Mouse (Mus musculus) gastrocnemius, postnatal 25 days (tissue): Measurements from ENCODE around the gene Dhdh. TPM values are rescaled to one million over a fixed set of nuclear protein-coding genes. Genes with fewer than 3 reads are reported as not detected.
"Not testable (repeated sequence)": the region's sequence is repeated elsewhere in the genome, so short reads cannot be mapped to it uniquely, and the experiment has no call there.

ENCODE experiments used
- DNase-seq: peaks from one replicate; pipeline ENCODE4 v3.0.0; 2022
- long read RNA-seq, 2 experiments: library from polyadenylated mRNA; stranded (forward); transcript quantifications; one replicate each; pipeline ENCODE4 v2.0.0; 2021
- total RNA-seq, 2 experiments: library from RNA; stranded (reverse); gene quantifications; 1 replicate in 1 of 2; 2 replicates in 1 of 2; pipeline ENCODE4 v1.2.3; 2021

Gene Dhdh
- 10 to 100 TPM; 12.3 to 12.6 TPM for total RNA-seq
- long read RNA-seq, experiment 1, partial matches to known transcripts: 0 of 1 reads
- long read RNA-seq, experiment 1, other reads (novel, unspliced or antisense): 1 of 1 reads
- long read RNA-seq, experiment 2: 0 reads

DNA sequence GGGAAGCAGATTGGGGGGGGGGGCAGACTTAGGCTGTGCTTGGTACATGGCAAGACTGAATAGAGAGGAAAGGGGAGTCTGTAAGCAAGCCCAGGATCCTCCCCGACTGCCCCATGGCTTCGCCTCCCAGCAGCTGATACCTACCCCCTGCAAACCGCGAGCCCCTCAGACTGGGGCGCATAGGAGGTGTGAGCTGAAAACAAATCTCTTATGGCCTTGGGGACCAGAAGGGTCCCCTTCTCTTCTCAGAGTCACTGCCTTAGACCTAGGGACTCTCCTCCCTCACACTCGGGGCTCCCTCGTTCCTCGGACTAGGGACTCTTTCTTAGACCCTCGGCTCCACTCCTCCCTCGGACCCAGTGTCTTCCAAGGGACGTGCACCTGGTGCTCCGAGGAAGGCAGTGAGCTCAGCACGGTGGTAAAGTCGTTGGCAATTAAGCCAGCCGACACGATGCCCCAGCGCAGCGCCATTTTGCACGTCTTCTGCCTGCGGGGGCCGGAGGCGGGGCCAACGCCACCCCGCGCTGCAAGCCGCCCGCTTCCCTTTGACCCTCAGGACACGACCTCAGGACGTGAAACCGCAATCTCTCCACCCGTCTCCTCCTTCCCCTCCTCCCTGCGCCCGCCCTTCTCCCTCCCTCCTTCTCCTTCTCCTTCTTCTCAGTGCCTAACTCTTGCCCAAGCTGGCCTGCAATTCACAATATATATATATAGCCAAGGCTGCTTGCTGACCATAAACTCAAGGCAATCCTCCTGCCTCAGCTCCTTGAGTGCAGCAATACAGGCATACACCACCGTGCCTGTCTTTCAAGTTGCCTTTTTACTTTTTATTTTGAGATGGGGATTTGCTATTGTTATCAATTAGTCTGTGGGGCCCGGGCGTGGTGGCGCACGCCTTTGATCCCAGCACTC, at the start of gene Dhdh:
TSS of gene Dhdh (minus strand) at position 513 of the 912 bp plus-strand sequence.
- peak; percentile 77 for DNase-seq

DNA sequence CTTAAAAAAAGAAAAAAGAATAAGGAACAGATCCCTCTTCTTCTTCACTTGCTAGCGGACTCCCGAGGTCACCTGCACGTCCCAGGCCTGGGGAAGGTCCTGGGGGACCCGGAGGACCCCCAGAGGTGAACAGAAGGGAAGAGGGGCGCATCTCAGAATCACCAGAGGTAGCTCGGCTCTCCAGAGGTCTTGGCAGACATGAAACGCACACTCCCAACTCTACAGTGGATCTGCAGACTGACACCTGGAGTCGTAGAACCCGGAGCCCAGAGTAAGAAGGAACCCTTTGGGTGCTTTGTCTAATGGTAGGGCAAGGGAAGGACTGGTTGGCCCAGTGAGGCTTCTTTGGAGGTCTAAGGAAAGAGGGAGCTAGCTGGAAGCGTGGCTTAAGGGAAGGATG, 49.0 kb upstream of the Dhdh start:
- no peak for DNase-seq

DNA sequence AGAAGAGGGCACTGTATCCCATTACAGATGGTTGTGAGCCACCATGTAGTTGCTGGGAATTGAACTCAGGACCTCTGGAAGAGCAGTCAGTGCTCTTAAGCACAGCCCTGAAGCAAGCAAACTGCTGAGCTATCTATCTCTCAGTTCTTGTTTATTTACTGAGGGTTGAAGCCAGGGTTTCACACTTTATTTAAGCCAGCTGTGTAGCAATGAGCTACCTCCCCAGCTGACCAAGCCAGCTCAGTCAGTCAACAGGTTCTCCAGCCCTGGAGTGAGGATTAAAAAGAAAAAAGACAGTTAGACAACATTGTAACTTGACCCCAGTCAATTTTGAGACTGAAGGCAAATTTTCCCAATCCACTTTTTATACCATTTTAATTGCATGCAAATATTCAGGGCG, 47.1 kb upstream of the Dhdh start:
- DNase-seq: no peak

DNA sequence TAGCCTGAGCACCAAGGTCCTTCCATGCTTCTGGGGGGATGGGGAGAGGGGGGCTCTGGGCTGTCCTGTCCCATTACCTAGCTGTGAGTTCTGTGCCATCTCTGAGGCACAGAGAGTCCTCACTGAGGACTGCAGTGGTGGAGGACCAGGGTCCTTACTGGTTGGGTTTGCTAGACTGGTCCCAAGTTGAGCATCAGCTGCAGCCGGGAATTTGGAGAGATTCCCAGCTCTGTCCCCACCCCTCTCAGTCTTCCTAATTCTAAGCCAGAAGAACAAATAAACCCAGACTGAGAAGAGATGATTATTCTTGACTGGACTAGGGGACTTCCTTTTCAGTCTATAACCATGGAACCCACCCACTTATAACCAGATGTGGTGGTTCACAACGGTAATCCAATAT, 42.0 kb upstream of the Dhdh start:
- DNase-seq: no peak

DNA sequence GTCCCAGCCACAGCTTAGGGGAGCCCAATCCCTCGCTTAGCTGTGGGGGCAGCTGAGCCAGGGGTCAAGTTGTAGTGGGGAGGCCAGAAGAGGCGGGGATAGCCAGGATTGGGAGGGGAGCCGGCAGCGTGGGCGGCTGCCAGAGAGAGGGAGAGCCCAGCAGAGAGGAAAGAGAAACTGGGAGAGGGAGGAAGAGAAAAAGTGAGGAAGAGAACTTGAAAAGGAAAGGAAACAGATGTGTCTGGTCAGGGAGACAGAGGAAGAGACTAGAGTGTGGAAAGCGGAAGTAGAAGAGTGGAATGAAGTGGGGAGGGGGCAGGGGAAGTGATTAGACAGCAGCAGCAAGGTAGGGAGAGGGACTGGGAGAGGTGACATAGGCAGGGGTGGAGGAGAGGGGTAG, 40.9 kb upstream of the Dhdh start:
- DNase-seq: peak; percentile 42

DNA sequence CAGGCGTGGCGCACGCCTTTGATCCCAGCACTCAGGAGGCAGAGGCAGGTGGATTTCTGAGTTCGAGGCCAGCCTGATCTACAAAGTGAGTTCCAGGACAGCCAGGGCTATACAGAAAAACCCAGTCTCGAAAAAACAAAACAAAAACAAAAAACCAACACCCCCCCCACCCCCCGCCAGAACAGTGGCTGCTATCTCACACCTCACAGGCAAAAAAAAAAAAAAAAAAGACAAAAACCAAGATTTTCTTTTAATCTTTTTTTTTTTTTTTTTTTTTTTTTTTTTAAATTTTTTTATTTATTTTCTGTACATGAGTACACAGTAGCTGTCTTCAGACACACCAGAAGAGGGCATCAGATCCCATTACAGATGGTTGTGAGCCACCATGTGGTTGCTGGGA, 38.6 kb upstream of the Dhdh start:
- not testable (repeated sequence) for DNase-seq

DNA sequence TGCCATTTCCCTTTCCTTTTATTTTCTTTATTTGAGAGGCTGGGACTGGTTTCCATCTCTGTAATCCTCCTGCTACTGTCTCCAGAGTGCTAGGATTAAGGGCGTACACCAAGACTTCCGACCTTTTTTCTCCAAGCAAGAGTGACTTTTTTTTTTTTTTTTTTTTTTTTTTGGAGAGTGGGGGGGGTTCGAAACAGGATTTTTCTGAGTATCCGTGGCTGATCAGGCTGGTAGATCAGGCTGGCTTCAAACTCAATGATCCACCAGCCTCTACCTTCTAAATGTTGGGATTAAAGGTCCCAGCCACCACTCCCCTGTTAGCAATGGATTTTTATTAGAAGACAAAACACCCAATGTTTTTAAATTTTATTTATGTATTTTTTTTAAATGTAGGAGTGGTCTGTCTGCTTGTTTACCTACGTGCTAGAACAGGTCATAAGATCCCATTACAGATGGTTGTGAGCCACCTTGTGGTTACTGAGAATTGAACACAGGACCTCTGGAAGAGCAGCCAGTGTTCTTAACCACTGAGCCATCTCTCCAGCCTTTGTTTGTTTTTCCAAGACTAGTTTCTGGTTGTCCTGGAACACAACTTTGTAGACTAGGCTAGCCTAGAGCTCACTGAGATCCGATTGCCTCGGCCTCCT, 38.0 kb upstream of the Dhdh start:
- no peak for DNase-seq

DNA sequence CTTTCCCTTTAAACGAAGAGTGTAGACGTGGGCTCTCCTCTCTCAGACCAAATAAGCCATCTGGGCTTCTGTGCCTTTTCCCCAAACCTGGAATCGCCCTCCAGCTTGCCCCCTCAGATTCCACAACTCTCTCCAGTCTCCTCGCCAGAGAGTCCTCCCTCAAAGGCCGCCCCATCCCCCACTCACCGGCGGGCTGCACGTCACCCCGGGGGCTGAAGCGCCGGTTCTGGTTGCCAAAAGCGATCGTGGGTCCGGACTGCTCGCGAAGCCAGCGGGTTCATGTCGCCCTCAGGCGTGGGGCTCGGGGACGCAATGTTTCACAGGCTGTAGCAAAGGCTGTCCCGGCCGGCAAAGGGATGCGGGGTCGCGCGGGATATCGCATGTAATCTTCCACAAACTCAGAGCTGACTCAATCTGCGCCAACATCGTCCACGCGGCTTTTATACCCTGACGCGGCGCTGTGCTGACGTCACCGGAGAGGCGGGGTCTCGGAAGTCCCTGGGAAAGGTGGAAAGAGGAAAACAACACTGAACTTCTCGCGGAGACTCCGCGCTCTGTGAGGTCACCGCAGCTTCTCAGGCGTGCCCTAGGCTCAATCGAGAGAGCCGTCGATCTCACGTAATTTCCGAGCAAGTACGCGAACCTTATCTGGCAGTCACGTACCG, 37.3 kb upstream of the Dhdh start, which contains the start of the genes Ppp1r15a and Plekha4:
TSS of gene Ppp1r15a (minus strand) at position 460 of the 665 bp plus-strand sequence.
TSS of gene Plekha4 (plus strand) at position 522 of the 665 bp plus-strand sequence.
- peak; percentile 92 for DNase-seq

DNA sequence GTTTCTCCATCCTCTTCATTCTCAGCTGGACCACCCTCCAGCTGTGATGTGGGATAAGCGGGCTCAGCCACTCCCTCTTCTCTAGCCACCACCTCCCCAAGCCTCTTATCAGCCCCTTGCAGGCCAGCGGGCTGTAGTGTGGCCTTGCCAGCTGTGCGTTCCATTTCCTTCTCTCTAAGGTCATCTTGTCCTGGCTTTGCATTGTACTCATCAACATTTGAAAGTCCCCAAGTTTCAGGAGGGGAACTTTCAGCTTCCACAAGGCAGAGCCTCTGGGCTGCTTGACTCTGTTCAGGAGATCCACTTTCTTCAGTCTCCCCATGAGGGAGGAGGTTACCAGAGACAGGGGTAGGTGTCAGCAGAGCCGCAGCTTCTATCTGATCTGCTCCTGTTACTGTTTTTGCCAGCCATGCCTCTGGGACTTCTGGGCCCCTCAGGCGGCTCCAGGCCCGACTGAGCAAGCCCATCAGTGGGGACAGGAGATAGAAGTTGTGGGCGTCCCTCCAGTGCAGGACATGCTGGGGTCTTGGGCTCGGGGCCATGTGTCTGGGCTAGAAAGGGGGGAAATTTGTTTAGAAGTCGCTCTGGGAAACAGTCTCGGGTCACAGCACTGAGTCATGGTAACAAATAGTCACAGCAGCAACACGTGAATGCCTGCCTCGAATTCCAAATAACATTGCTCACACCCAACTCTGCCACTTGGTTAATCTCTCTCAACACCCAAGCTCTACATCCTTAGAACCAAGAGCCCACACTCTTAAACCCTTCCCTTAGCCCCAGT, 36.4 kb upstream of the Dhdh start:
- no peak for DNase-seq

DNA sequence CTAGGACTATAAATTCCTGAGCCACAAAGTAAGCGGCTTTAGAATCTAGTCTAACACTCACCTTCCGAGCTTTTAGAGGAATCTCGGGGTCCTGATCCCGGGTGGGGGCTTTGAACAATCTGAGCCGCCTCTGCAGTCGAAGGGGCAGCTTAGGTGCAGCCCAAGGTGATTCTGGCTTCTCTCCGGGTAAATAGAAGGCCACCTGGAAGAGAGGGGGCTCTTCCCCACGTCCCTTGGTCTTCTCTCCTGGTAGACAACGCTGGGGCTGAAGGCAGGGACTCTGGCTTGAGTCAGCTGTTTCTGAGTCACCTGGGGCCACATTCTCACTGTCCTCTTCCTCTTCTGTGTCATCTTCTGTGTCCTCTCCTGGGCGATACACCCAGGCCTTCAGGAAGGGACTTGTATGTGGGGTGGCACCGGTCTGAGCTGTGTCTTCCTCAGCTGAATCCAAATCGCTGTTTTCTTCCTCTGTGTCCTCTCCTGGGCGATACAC, 35.1 kb upstream of the Dhdh start:
- no peak for DNase-seq

DNA sequence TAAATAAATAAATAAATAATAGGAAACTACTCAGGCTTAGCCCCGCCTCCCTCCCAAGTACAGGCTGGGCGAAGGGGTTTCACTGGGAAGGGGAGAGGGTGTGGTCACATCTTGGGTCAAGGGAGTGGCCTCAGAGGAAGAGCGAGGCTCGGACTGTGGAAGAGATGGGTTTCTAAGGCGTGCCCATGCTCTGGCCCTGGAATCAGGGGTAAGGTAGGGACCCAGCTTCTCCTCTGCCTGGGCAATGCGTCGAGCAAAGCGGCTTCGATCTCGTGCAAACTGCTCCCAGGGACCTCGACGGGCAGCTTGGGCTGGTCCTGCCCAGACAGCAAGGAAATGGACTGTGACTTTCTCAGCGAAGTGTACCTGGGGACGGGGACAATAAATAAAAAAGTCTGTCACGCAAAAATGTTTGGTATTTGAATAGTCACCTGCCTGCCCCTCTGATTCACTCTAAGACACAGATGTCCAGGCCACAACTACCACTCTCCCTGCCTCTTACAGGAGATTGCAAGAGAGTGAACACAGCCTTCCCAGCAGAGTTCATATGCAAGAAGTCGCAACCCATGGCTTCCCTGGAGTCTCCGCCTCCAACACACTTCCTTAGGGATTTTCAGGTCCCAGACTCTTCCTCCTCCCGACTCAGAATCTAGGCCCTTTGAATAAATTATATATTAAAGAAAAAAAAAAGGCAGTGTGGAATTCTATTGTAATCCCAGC, 34.5 kb upstream of the Dhdh start:
- no peak for DNase-seq

DNA sequence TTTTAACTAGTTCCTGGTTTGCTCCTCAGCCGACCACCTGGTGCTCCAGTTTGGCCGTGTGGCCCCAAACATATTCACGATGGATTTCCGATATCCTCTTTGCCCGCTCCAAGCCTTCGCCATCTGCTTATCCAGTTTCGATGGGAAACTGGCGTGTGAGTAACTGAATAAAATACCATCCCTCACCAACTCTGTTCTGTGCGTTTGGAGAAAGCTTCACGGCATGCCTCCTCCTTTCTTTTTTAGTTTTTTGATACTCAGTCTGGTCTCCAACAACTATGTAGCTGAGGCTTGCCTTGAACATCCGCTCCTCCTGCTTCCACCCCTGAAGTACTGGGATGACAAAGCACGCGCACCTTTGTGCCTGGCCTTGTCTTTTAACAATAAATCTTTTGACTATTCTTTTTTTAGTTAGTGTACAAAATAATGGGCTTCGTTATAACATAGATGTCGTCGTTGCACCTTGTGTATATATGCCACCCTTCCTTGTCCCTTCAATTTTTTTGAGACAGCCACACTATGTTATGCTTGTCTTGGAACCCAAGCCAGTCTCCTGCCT, 33.7 kb upstream of the Dhdh start:
- DNase-seq: no peak

DNA sequence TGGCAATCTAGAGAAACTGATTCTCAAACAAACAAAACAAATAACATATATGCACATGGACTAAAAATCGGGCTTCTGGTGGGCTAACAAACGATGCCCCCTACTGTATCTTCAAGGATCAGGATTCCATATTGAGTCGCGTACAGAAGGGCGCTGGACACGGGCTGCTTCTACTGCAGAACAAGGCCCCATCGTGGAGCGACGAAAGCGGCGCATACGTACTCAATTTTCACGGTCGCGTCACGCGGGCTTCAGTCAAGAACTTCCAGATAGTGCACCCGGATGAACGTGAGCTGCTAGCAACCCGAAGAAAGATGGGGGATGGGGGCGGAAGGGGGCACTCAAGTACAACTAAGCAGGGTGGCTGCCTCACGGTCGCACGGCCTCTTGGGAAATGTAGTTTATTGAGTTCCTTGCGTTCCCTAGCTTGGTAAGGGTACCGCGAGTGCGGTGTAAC, 33.2 kb upstream of the Dhdh start:
- peak; percentile 84 for DNase-seq

DNA sequence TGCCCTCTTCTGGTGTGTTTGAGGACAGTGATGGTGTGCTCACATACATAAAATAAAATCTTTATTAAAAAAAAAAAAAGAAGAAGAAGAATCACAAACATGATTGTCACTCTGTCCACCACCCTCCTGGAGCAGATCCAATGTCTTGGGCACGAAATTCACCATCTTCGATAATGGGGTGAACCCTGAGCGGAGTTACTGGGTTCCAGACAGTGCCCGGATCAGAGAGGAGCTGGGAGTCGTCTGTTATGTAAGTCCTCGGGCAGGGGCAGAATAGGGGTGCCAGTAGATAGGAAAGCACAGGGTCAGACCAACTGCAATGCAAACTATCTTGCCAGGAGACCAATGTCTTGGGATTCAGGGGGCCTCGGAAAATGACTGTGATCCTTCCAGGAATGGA, 32.0 kb upstream of the Dhdh start:
- DNase-seq: no peak

DNA sequence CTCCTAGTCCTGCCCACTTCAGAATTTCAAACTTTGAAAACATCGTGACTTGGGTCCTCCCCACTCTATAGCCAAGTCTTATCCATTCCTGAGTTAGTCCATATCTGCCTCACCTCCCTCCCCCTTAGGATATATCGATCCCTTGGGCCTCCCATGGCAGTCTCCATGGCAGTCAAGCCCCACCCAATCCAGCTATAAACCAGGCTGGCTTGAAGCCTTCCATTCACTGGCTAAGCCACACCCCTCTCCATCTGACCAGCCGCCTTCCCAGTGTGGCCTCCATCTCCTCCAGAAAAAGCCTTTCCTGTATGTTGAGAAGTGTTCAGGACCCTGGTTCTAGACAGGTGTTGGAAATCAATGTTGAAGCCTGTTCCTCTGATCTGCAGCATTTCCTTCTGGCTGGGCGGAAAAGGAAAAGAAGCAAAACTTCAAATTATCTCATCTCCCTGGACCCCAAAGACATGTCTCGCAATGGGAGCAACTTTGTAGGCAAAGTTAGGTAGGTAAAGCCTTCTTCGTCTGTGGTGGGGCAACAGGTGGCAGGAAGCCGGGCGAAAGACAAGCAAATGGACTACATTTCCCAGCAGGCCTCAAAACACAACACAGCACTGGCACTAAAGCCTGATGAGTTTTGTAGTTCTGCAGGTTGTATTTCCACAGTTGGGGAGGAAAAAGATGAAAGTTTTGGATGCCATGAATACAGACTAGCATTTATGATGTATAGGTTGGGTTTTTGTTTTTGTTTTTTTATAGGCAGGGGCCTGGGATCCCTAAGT, 30.9 kb upstream of the Dhdh start:
- no peak for DNase-seq

DNA sequence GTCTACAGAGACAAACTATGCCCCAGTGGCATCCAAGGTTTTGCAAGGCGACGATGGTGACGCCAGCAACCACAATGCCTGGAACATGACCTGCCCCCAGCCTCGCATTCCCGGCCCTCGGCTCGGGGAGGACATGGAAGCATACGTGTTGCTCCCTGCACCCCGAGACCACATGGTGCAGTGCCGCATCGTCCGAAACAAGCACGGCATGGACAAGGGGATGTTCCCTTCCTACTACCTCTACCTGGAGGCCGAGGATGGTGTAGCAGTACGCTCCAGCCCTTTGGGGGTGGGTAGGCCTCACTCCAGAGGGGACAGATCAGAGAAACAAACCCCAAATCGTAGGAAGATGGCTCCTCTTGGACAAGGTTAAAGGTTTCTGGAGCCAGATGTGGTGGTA, 30.0 kb upstream of the Dhdh start:
- DNase-seq: no peak

DNA sequence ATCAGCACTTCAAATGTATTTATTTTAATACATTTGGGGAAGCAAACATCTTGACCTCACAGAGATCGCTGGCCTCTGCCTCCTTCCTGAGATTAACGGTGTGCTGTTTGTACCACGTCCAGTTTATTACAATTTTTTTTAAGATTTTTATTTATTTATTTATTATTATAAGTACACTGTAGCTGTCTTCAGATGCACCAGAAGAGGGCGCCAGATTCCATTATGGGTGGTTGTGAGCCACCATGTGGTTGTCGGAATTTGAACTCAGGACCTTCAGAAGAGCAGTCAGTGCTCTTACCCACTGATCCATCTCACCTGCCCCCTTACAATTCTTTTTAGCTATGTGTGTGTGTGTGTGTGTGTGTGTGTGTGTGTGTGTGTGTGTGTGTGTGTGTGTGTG, 28.2 kb upstream of the Dhdh start:
- not testable (repeated sequence) for DNase-seq

DNA sequence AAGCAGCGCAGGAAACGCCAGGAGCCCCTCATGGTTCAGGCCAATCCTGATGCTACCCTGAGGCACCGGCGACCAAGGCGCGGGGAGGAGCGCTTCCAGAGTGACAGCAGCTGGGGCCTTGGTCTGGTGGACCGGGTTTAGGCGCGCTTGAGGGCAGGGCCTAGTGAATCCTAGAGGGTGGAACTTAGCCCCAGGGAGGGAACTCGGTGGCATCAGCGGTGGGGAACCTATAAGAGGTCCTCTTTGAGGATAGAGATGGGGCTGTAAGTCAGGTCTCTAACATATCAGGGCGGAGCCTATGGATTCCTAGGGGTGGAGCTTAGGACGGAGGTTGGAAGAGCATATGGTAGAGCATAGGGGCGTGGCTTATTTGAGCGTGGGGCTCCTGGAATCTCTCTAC, 26.8 kb upstream of the Dhdh start:
- no peak for DNase-seq

DNA sequence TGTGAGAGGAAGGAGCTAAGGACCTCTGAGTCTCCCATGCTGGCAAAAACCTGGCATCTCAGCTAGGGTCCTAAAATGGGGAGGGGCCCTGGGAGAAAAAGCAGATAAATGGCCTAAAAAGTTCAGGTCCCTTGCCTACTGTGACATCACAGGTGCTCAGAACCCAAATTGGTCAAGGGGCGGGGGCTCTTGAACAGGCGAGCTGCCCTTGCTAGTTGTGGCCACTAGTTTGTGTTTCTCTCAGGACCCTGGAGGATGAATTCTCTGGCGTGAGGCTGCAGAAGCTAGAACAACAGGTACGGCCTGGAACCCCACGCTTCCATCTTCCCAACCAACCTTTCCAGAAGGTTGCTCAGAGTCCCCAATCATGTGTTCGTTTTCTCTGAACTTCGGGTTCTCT, 25.8 kb upstream of the Dhdh start:
- no peak for DNase-seq
